Mouse (Mus musculus) retina, postnatal 1 day (tissue): ENCODE data around the gene Fam183b.
"Not testable (repeated sequence)": the region's sequence is repeated elsewhere in the genome, so short reads cannot be mapped to it uniquely, and the experiment has no call there.

Experiments used
- DNase-seq: peaks from one replicate; pipeline ENCODE4 v3.0.0-alpha.2; 2012

Gene Fam183b

GRCm38 (mm10) chr11:58752434-58752833 lies 49.3 kb downstream of the Fam183b start, which contains the start of gene Olfr316:
Gene Olfr316, plus strand, starts transcription at chr11:58752734.
- DNase-seq = no peak

GRCm38 (mm10) chr11:58751096-58751495 lies 50.7 kb downstream of the Fam183b start:
- DNase-seq = not testable (repeated sequence)
